Mouse (Mus musculus) cerebral cortex, adult 2 months (tissue): ENCODE data around the gene Rpusd4.

Experiments
- WGBS: fragments of 180-500 bp; shearing (Covaris S2); methylation state at CpG from one replicate; pipeline ENCODE4 v1.1.7; 2018; 5-methylcytosine and 5-hydroxymethylcytosine counted together

Rpusd4 gene

GRCm38 (mm10) chr9:35267146-35267975, at the start of gene Rpusd4, which contains the start of gene Fam118b:
Rpusd4 (plus strand) TSS chr9:35267865.
Fam118b (minus strand) TSS chr9:35267805.
- WGBS, result under 1% methylated on average over 62 of the region's 62 CpGs

DNA sequence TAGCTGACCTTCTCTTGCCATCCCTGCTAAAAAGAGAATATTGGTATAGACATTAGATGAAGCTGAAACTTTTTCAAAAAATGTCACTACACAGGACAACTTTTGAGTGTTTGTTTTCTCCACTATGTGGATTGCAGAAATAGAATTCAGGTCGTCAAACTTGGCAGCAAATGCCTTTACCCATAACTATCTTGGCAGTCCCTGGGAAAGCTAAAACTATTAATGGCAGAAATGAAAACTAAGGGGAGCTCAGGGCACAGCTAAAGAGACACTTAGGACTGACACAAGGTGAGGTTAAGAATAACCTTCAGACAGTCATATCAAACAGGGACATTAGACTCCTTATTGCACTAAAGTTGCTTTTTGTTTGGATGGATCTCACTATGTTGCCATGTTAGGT, 49.7 kb upstream of the Rpusd4 start:
- WGBS, result 37% methylated on average over 1 of the region's 1 CpGs

DNA sequence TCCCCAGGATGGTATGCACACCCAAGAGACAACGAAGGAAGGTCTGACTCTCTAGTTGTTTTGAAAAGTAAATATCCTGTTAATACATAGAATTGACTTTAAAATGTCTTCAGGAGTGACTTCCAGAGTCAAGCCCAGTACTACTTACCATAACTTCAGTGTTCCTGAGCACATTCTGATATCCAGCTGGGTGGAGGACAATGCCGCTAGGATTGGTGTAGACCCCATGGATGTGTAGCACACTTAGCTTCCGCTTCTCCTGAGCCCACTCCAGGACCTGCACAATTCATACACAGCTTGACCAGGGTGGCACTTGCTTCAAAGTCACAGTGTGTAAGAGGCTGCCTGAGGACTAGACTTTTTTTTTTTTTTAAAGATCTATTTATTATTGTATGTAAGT, 44.2 kb upstream of the Rpusd4 start:
- 96% methylated on average over 3 of the region's 3 CpGs for WGBS

DNA sequence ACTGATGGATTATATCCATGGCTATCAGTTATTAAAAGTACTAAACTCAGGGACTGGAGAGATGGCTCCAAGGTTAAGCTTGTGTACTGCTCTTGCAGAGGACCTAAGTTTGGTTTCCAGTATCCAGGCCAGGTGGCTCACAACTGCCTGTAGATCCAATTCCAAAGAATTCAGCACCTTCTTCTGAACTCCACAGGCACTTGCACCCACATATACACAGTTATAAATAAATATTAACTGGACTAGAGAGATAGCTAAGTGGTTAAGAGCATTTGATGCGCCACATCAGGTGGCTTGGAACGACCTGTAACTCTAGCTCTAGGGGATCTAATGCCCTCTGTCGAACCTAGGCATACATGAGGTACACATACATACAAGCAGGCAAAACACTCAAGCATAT, 39.0 kb upstream of the Rpusd4 start:
- 93% methylated on average over 3 of the region's 3 CpGs for WGBS

DNA sequence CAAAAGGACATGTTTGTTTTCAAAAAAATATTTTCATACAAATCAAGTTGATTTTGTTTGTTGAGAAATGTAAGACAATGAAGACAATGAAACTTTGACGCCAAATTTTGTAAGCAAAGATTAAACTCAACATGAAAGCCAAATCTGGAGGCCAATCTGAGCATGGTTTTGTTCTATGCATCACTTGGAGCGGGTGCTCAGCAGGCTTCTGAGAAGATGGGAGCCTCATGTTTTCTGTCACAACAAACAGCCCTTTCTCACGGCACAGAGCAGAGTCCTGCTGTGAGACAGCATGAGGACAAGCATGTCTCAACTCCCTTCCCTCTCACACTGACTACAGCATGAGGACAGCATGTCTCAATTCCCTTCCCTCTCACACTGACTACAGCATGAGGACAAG, 31.7 kb upstream of the Rpusd4 start:
- 49% methylated on average over 3 of the region's 3 CpGs for WGBS

DNA sequence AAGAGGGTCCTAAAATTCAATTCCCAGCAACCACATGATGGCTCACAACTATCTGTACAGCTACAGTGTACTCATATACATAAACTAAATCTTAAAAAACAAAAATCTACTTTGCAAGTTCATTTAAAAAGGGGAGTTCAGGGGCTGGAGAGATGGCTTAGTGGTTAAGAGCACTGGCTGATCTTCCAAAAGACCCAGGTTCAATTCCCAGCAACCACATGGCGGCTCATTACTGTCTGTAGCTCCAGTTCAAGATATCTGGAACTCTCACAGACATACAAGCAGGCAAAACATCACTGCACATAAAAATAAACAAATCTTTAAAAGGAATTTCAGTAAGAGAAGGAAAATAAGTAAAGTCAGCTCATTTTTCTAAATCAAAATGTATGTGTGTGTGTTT, 29.3 kb upstream of the Rpusd4 start:
- 84% methylated on average over 1 of the region's 1 CpGs for WGBS

GRCm38 (mm10) chr9:35238915-35239571, 28.6 kb upstream of the Rpusd4 start:
- 66% methylated on average over 6 of the region's 6 CpGs for WGBS

- 79% methylated on average over 1 of the region's 1 CpGs for WGBS
Measured at GRCm38 (mm10) chr9:35239734-35240133, 27.9 kb upstream of the Rpusd4 start.

DNA sequence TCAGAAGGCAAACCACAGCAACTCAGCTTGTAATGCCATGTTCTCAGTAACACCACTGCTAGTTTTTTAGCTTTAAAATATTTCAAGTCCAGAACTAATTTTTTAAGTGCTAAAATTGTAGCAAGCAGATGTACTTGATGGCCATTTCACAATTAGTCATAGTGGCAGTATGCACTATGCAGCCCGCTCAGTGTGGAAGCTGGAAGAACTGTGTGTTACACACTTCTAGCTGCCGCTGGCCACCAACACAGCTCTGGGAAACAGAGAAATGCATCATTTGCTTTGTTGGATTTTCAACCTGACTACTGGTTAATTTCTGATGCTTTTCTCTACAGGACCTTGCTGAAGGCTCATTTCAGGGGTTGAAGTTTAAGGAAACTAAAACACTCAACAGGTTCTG, 20.3 kb upstream of the Rpusd4 start:
- 70% methylated on average over 2 of the region's 2 CpGs for WGBS

GRCm38 (mm10) chr9:35257365-35257764, 10.3 kb upstream of the Rpusd4 start:
- WGBS, result 89% methylated on average over 7 of the region's 7 CpGs

- 78% methylated on average over 4 of the region's 4 CpGs for WGBS
Measured at GRCm38 (mm10) chr9:35262418-35262817, 5.2 kb upstream of the Rpusd4 start.

- 97% methylated on average over 2 of the region's 2 CpGs for WGBS
Measured at GRCm38 (mm10) chr9:35263431-35263830, 4.2 kb upstream of the Rpusd4 start.

- WGBS, result 73% methylated on average over 3 of the region's 3 CpGs
Measured at GRCm38 (mm10) chr9:35264509-35264908, 3.2 kb upstream of the Rpusd4 start.

- whole genome bisulfite sequencing, result 2% methylated on average over 21 of the region's 21 CpGs
Measured at GRCm38 (mm10) chr9:35267976-35268715, 481 bp downstream of the Rpusd4 start.

DNA sequence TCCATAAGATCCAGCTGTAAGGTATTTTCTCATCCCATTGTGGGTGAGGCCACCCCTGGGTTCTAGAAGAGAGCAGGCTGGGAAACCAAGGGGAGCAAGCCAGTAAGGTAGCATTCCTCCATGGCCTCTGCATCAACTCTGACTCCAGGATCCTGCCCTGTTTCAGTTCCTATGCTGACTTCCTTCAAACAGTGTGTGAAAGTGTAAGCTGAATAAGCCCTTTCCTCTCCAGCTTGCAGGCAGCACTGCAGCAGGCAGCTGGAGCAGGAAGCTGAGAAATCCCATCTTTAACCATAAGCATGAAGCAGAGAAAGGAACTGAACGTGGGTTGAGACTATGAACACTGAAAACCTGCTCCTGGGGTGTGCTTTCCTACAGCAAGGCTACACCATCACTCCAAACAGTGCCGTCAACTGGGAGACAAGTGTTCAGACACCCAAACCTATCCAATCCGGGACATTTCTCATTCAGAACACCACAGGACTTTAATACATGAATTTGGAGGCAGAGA, 10.2 kb downstream of the Rpusd4 start:
- 62% methylated on average over 3 of the region's 3 CpGs for WGBS

DNA sequence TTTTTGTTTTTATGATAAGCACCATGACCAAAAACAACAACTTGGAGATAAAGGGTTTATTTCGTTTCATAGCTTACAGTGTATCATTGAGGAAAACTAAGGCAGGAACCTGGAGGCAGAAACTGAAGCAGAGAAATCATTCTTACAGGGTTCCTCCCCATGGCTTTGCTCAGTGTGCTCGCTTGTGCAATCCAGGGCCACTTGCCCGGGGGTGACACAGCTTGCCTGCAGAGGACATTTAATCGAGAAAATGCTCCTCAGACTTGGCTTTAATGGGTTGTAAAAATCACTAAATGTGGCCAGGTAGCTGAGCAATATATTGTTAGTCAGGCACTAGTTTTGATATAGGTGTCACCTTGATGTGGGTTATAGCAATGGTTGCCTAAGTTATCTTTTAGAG, 10.8 kb downstream of the Rpusd4 start:
- 87% methylated on average over 4 of the region's 4 CpGs for WGBS

DNA sequence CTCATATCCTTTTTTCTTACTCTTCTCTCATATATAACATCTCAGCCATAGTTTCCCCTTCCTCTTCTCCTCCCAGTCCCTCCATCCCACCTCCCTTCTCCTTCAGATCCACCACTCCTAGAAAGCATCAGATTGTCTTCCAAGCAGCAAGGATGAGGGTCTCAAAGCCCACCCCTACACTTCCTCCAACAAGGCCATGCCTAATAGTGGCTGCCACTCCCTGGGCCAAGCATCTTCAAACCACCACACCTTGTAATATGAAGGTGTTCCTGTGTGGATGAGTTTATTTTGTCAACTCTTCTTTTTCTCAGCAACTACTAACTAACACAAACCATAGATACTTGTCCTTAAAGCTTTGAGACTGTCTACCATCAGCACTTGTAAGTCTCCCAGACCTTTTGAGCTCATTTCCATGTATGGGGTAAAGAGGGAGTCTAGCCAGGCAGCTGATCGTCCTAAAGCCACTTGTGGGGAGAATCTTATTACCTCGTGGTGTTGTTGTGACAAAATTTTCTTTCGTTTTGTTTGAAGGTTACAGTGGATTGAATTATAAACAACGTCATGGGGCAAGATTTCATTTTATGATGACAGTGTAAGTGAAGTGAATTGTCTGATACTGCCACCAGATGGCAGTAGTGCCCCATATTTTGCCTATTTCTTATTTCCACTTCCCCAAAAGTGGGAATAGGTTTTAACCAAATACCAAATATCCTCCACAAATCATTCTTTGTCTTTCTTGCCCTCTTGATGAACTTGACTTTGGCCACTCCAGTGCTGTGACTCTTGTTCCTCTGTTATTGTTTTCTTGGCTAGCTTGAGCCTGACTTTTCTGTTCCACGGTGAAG, 14.6 kb downstream of the Rpusd4 start:
- WGBS, result 16% methylated on average over 5 of the region's 5 CpGs

GRCm38 (mm10) chr9:35282851-35283200, 15.2 kb downstream of the Rpusd4 start:
- WGBS, result 67% methylated on average over 5 of the region's 5 CpGs

DNA sequence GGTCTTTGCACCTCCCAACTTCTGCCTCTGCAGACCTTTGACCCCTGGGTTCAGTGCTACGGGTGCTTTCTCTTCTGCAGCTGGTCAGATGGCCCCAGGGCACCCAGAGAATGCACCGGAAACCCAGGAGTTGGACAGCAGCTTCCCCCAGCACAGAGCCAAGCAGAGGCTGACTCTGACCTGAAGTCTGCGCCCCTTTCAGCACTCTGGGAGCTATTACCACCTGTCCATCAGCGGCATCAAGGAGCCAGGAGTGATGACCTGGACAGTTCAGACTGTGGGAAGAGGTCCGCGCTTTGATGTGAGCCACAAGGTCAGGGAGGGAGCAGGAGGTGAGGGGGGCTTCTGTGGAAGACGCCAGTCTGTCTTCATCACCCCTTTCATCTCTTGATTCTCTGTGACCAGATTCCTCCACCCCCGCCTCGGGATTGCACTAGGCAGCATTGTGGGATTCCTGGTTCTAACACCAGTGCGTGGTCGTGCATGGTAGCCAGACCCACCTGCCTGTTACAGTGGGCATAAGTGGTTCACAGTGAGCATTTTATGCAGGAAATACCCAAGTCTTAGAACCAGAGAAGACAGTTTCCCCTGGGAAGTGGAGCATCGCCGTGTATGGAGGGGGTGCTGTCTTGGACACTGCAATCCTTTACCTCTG, 15.9 kb downstream of the Rpusd4 start:
- 91% methylated on average over 13 of the region's 13 CpGs for WGBS

DNA sequence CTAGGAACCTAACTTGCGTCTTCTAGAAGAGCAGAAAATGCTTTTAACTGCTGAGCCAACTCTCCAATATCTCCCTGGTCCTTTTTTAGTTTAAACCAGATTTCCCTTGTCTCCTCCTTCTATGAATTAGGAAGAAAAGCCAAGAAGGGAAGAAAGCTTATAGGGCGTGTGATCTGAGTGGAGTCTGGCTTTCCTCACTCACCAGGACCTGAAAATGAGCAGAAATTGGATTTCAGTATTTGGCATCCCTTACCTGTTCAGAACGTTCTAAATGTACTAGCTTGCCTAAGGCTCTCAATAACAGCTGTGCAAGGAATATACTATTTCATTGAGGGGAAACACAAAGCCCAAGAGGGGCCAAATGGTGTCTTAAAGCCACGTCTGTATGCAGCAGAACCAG, 16.7 kb downstream of the Rpusd4 start:
- WGBS, result 89% methylated on average over 4 of the region's 4 CpGs

DNA sequence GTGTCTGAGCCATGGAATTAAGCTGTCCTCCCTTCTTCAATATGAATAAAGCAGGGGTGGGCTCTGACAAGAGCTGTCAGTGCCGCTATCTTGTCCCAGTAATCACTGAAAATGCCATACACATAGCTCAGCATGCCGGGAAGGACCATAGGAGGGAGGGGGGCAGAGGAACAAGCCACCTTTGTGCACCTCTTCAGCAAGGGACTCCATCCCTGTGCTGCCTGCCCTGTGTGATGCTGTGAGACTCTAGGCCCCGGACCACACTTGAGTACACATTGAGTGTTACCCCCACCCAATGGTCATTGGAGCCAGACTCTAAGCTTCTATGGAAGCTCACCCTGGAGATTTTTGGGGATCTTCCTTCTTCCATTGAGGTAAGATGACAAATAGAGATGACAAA, 18.7 kb downstream of the Rpusd4 start:
- 96% methylated on average over 3 of the region's 3 CpGs for WGBS
